Mouse (Mus musculus): ENCODE measurements around the gene Brd4. TPM values are rescaled to one million over a fixed set of nuclear protein-coding genes. Genes with fewer than 3 reads are reported as not detected.

The Brd4 gene
- polyA plus RNA-seq, 1 experiment from 2014 or later, result 98.2 TPM

GRCm38 (mm10) chr17:32280575-32280974 lies 3.9 kb downstream of the Brd4 start:
- H3K4me3 ChIP-seq (replicated peaks), result no peak overlapping the region
- H3K9ac ChIP-seq (replicated peaks), result no peak overlapping the region
- WGBS, result 79% methylated on average over 3 of the region's 3 CpGs
- no peak overlapping the region for H3K27ac ChIP-seq
- H3K4me1 ChIP-seq (replicated peaks), result peaks cover 23% of the 10 kb centered on the region
- no peaks in the 10 kb centered on the region; the same call in 1 of the 2 replicates for H3K36me3 ChIP-seq
- no peak overlapping the region for H3K4me2 ChIP-seq
- no peak for ATAC-seq (ENCODE audit: insufficient number of reproducible peaks, insufficient read depth, low FRiP score, low TSS enrichment, low read depth)
- H3K9me3 ChIP-seq, result no peaks in the 10 kb centered on the region
- no peaks in the 10 kb centered on the region for H3K27me3 ChIP-seq

- Histone ChIP-seq H3K9ac (replicated peaks) (no peak overlapping the region), H3K4me3 (replicated peaks) (no peak overlapping the region), H3K27me3 (no peaks in the 10 kb centered on the region), H3K4me1 (replicated peaks) (peaks cover 8% of the 10 kb centered on the region), H3K27ac (no peak overlapping the region), H3K9me3 (no peaks in the 10 kb centered on the region), H3K4me2 (no peak overlapping the region), H3K36me3 (peaks cover 4% of the 10 kb centered on the region; the same call in 1 of the 2 replicates)
- no peak for ATAC-seq (ENCODE audit: insufficient number of reproducible peaks, insufficient read depth, low FRiP score, low TSS enrichment, low read depth)
- WGBS, result 88% methylated on average over 1 of the region's 1 CpGs
Observed at GRCm38 (mm10) chr17:32277201-32277600, 7.3 kb downstream of the Brd4 start.

- 93% methylated on average over 3 of the region's 3 CpGs for WGBS
- no peak overlapping the region for H3K4me2 ChIP-seq
Observed at GRCm38 (mm10) chr17:32275568-32275967, 9.0 kb downstream of the Brd4 start.

GRCm38 (mm10) chr17:32269151-32269550 lies 15.4 kb downstream of the Brd4 start:
- Histone ChIP-seq H3K9me3 (no peaks in the 10 kb centered on the region), H3K4me1 (replicated peaks) (no peaks in the 10 kb centered on the region), H3K9ac (replicated peaks) (no peak overlapping the region), H3K4me2 (no peak overlapping the region), H3K27me3 (no peaks in the 10 kb centered on the region), H3K36me3 (peaks cover 17% of the 10 kb centered on the region; the same call in 1 of the 2 replicates), H3K27ac (no peak overlapping the region), H3K4me3 (replicated peaks) (no peak overlapping the region)
- ATAC-seq (ENCODE audit: insufficient number of reproducible peaks, insufficient read depth, low FRiP score, low TSS enrichment, low read depth), result no peak
- 96% methylated on average over 7 of the region's 7 CpGs for WGBS

More at GRCm38 (mm10) chr17:32275568-32275967, 9.0 kb downstream of the Brd4 start:
- no peak overlapping the region for H3K4me3 ChIP-seq (replicated peaks)
- H3K27me3 ChIP-seq, result no peaks in the 10 kb centered on the region
- H3K27ac ChIP-seq, result no peak overlapping the region
- no peaks in the 10 kb centered on the region for H3K4me1 ChIP-seq (replicated peaks)
- H3K36me3 ChIP-seq, result peaks cover 4% of the 10 kb centered on the region; the same call in 1 of the 2 replicates
- H3K9me3 ChIP-seq, result no peaks in the 10 kb centered on the region
- no peak for ATAC-seq (ENCODE audit: insufficient number of reproducible peaks, insufficient read depth, low FRiP score, low TSS enrichment, low read depth)
- H3K9ac ChIP-seq (replicated peaks), result no peak overlapping the region

GRCm38 (mm10) chr17:32268540-32268960 lies 16.0 kb downstream of the Brd4 start:
- H3K27me3 ChIP-seq, result no peaks in the 10 kb centered on the region
- no peaks in the 10 kb centered on the region for H3K9me3 ChIP-seq
- peaks cover 17% of the 10 kb centered on the region; the same call in 1 of the 2 replicates for H3K36me3 ChIP-seq
- H3K27ac ChIP-seq, result no peak overlapping the region
- no peak overlapping the region for H3K4me2 ChIP-seq
- no peaks in the 10 kb centered on the region for H3K4me1 ChIP-seq (replicated peaks)
- ATAC-seq (ENCODE audit: insufficient number of reproducible peaks, insufficient read depth, low FRiP score, low TSS enrichment, low read depth), result no peak
- H3K9ac ChIP-seq (replicated peaks), result no peak overlapping the region
- H3K4me3 ChIP-seq (replicated peaks), result no peak overlapping the region
- WGBS, result 97% methylated on average over 3 of the region's 3 CpGs

DNA sequence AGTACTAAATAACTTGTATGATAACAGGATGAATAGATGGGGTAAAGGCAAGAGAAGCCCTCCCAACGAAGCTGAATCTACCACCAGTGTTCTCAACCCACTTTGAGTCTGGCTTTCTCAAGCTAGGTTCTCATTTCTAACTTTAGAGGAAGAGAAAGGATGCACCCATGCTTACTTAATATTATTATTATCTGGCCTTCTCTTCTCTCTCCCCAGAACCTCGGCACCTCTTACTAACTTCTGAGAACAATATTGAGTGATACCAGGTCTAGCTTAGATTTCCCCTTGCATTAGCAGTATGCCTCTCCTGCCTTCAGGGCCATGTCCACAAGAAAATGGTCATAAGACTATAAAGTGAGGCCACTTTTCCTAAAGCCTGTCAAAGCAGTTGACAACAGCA lies 16.4 kb downstream of the Brd4 start:
- WGBS, result 90% methylated on average over 2 of the region's 2 CpGs
- peaks cover 17% of the 10 kb centered on the region; the same call in 1 of the 2 replicates for H3K36me3 ChIP-seq
- H3K4me3 ChIP-seq (replicated peaks), result no peak overlapping the region
- H3K4me1 ChIP-seq (replicated peaks), result no peaks in the 10 kb centered on the region
- H3K27me3 ChIP-seq, result no peaks in the 10 kb centered on the region
- no peak for ATAC-seq (ENCODE audit: insufficient number of reproducible peaks, insufficient read depth, low FRiP score, low TSS enrichment, low read depth)
- no peak overlapping the region for H3K9ac ChIP-seq (replicated peaks)
- no peak overlapping the region for H3K4me2 ChIP-seq
- H3K9me3 ChIP-seq, result no peaks in the 10 kb centered on the region
- H3K27ac ChIP-seq, result no peak overlapping the region

DNA sequence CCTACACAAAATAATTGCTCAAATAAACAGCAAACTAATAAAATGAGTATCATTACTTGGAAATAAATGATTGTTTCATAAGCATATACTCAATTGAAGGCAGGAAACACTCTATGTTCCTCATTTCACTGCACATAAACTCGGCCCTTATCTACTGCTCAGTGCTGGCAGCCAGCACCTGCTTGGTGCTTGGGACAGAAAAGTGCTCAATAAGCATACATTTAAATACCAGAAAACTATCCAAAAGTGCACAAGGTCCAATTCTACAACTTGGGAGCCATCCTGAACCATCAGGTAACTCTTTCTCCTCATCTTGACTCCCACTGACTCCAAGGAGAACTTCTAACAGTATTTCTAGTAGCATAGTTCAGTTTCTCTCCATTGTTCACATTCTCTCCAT lies 16.9 kb downstream of the Brd4 start:
- H3K4me1 ChIP-seq (replicated peaks), result no peaks in the 10 kb centered on the region
- no peak overlapping the region for H3K27ac ChIP-seq
- no peak overlapping the region for H3K9ac ChIP-seq (replicated peaks)
- H3K4me3 ChIP-seq (replicated peaks), result no peak overlapping the region
- no peak for ATAC-seq (ENCODE audit: insufficient number of reproducible peaks, insufficient read depth, low FRiP score, low TSS enrichment, low read depth)
- 92% methylated on average over 1 of the region's 1 CpGs for WGBS
- no peaks in the 10 kb centered on the region for H3K9me3 ChIP-seq
- no peaks in the 10 kb centered on the region for H3K27me3 ChIP-seq
- H3K36me3 ChIP-seq, result peaks cover 13% of the 10 kb centered on the region; the same call in 1 of the 2 replicates
- no peak overlapping the region for H3K4me2 ChIP-seq

- Histone ChIP-seq H3K27me3 (no peaks in the 10 kb centered on the region), H3K27ac (no peak overlapping the region), H3K4me3 (replicated peaks) (no peak overlapping the region), H3K4me2 (no peak overlapping the region), H3K4me1 (replicated peaks) (no peaks in the 10 kb centered on the region), H3K9ac (replicated peaks) (no peak overlapping the region), H3K36me3 (peaks cover 7% of the 10 kb centered on the region; the same call in 1 of the 2 replicates), H3K9me3 (no peaks in the 10 kb centered on the region)
- ATAC-seq (ENCODE audit: insufficient number of reproducible peaks, insufficient read depth, low FRiP score, low TSS enrichment, low read depth), result no peak
- WGBS, result 87% methylated on average over 2 of the region's 2 CpGs
Observed at GRCm38 (mm10) chr17:32263672-32264071, 20.9 kb downstream of the Brd4 start.

- H3K9me3 ChIP-seq, result no peaks in the 10 kb centered on the region
- H3K4me3 ChIP-seq (replicated peaks), result no peak overlapping the region
- no peak for ATAC-seq (ENCODE audit: insufficient number of reproducible peaks, insufficient read depth, low FRiP score, low TSS enrichment, low read depth)
- no peak overlapping the region for H3K4me2 ChIP-seq
- H3K36me3 ChIP-seq, result peaks cover 4% of the 10 kb centered on the region; the same call in 1 of the 2 replicates
- no peaks in the 10 kb centered on the region for H3K27me3 ChIP-seq
- H3K27ac ChIP-seq, result no peak overlapping the region
- H3K4me1 ChIP-seq (replicated peaks), result 0 out of 2 replicates have a peak, but pooled peaks cover 2% of the 10 kb centered on the region
- WGBS, result 96% methylated on average over 8 of the region's 8 CpGs
- no peak overlapping the region for H3K9ac ChIP-seq (replicated peaks)
Observed at GRCm38 (mm10) chr17:32262831-32263559, 21.5 kb downstream of the Brd4 start.

- H3K27me3 ChIP-seq, result no peaks in the 10 kb centered on the region
- WGBS, result 93% methylated on average over 2 of the region's 2 CpGs
- no peak for ATAC-seq (ENCODE audit: insufficient number of reproducible peaks, insufficient read depth, low FRiP score, low TSS enrichment, low read depth)
- H3K9ac ChIP-seq (replicated peaks), result no peak overlapping the region
- no peak overlapping the region for H3K4me3 ChIP-seq (replicated peaks)
- peaks cover 5% of the 10 kb centered on the region; the same call in 1 of the 2 replicates for H3K4me1 ChIP-seq (replicated peaks)
- no peak overlapping the region for H3K4me2 ChIP-seq
- H3K36me3 ChIP-seq, result no peaks in the 10 kb centered on the region; the same call in 1 of the 2 replicates
- H3K9me3 ChIP-seq, result no peaks in the 10 kb centered on the region
- no peak overlapping the region for H3K27ac ChIP-seq
Observed at GRCm38 (mm10) chr17:32258869-32259268, 25.7 kb downstream of the Brd4 start.

DNA sequence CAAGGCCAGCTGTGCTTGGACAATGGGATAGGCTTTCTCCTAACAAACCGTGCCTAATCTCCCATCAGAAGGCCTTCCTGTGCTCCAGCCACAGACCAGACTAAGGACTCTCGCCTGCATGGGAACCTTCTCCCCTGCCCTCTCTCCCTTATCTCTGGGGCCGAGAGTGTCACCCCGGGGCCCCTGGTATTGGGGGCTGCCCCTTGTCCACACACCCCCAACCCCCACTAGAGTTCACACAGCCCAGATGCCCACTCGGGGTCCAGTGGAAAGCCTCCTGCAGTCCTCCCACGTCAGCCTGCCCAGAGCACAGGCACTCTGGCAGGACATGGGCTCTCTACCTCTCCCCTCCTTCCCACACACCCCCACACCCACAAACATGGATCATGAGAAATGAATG lies 26.6 kb downstream of the Brd4 start:
- Histone ChIP-seq H3K27ac (no peak overlapping the region), H3K9me3 (no peaks in the 10 kb centered on the region), H3K4me3 (replicated peaks) (no peak overlapping the region), H3K4me2 (no peak overlapping the region), H3K4me1 (replicated peaks) (peaks cover 5% of the 10 kb centered on the region; the same call in 1 of the 2 replicates), H3K36me3 (peaks cover 4% of the 10 kb centered on the region; the same call in 1 of the 2 replicates), H3K27me3 (no peaks in the 10 kb centered on the region), H3K9ac (replicated peaks) (no peak overlapping the region)
- no peak for ATAC-seq (ENCODE audit: insufficient number of reproducible peaks, insufficient read depth, low FRiP score, low TSS enrichment, low read depth)
- WGBS, result 86% methylated on average over 6 of the region's 6 CpGs

All from limb, embryonic 12.5 days (tissue).